8 mouse cellular contexts compared by ENCODE assay signal in the genomic region with DNA sequence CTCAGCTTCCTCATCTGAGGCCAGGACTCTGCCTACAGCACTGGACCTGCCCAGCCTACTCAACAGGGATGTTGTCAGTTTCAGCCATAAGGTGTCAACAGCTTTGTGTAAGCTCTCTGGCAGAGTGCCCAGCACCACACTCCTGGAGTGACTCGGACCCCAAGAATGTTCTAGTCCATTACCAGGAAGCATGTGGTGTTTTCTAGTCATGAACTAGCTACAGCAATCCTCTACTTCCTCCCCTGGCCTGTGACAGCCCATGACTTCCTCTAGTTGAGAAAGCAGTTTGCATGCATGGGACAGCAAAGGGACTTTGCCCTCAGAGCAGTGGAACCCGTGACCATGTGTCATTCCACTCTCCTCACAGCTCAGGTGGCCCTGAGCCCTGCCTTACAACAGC. TPM values are rescaled to one million over a fixed set of nuclear protein-coding genes. Genes with fewer than 3 reads are reported as not detected.
A peak's percentile ranks its signal among the peaks of the same experiment; 100 is the strongest.
DNase-seq lines count a peak whose midpoint lies in the region; ATAC-seq and TF ChIP-seq lines count a peak whose summit lies in the region.
"Not testable (repeated sequence)": the region's sequence is repeated elsewhere in the genome, so short reads cannot be mapped to it uniquely, and the experiment has no call there.

No protein-coding gene starts in this region.

- H3K9me3 ChIP-seq in heart, embryonic 14.5 days (ENCODE audit: control insufficient read depth, low read length); liver, embryonic 13.5 days (replicated peaks); stomach, postnatal 0 days (ENCODE audit: control insufficient read depth, low read length): not testable (repeated sequence)

- H3K27ac ChIP-seq in brown adipose tissue, adult 24 weeks (replicated peaks; ENCODE audit: low read depth, low read length), result peak overlapping the region; percentile 35
- H3K27ac ChIP-seq in heart, embryonic 14.5 days (replicated peaks in 1 of 2; ENCODE audit: control insufficient read depth in 1 of 2, insufficient read depth in 1 of 2, low read depth in 2 of 2, low read length in 2 of 2), result peak overlapping the region; percentile 4 to 61; a peak in 3 of 4 replicates
- peak overlapping the region; percentile 18; the same call in 1 of the 2 replicates for H3K27ac ChIP-seq in liver, embryonic 13.5 days
- peak overlapping the region; percentile 69 for H3K27ac ChIP-seq in stomach, postnatal 0 days (replicated peaks)

- not testable (repeated sequence) for H3K4me2 ChIP-seq in heart, embryonic 14.5 days (ENCODE audit: low read length); liver, embryonic 13.5 days; stomach, postnatal 0 days (replicated peaks; ENCODE audit: low read depth)

- H3K4me1 ChIP-seq in brown adipose tissue, adult 24 weeks (ENCODE audit: control insufficient read depth, insufficient read depth, insufficient read length, low read length), result peaks cover 12% of the 10 kb centered on the region; the same call in 1 of the 2 replicates
- peaks cover 17 to 18% of the 10 kb centered on the region in 2 experiments for H3K4me1 ChIP-seq in heart, embryonic 14.5 days (ENCODE audit: control insufficient read depth in 2 of 2, insufficient read depth in 2 of 2, low read length in 2 of 2)
- H3K4me1 ChIP-seq in liver, embryonic 13.5 days (replicated peaks), result peaks cover 54% of the 10 kb centered on the region
- not testable (repeated sequence) for H3K4me1 ChIP-seq in stomach, postnatal 0 days (replicated peaks; ENCODE audit: control insufficient read depth, insufficient read depth)

- ATAC-seq in heart, embryonic 14.5 days (ENCODE audit: insufficient number of reproducible peaks, insufficient read depth, low FRiP score, low read depth), result peak; percentile 48
- ATAC-seq in liver, embryonic 13.5 days (ENCODE audit: low read depth), result not testable (repeated sequence)
- ATAC-seq in neutrophil, adult 5-6 weeks (ENCODE audit: extremely low read depth, insufficient number of reproducible peaks, low FRiP score, poor library complexity, severe bottlenecking), result peak; percentile 92
- peak; percentile 93 for ATAC-seq in stomach, postnatal 0 days (ENCODE audit: low FRiP score, low TSS enrichment)

- 26% methylated on average over 2 of the region's 2 CpGs for WGBS in heart, embryonic 14.5 days
- 28% methylated on average over 2 of the region's 2 CpGs for WGBS in liver, embryonic 13.5 days (ENCODE audit: insufficient replicate concordance)
- WGBS in stomach, postnatal 0 days, result 23% methylated on average over 2 of the region's 2 CpGs

- TF ChIP-seq CTCF in stomach, postnatal 0 days (IDR thresholded peaks at IDR 0.05; ENCODE audit: low read depth), result not testable (repeated sequence)

- not testable (repeated sequence) for H3K4me3 ChIP-seq in brown adipose tissue, adult 24 weeks (ENCODE audit: insufficient read depth, low read depth, low read length); heart, embryonic 14.5 days (ENCODE audit: control insufficient read depth in 1 of 2, insufficient read depth in 1 of 2, low read depth in 1 of 2, low read length in 2 of 2); liver, embryonic 13.5 days (replicated peaks); stomach, postnatal 0 days (ENCODE audit: low read depth, low read length)

- not testable (repeated sequence) for TF ChIP-seq EP300 in stomach, postnatal 0 days (optimal IDR thresholded peaks at IDR 0.05)

- H3K36me3 ChIP-seq in heart, embryonic 14.5 days (ENCODE audit: control insufficient read depth, insufficient read depth, low read length); liver, embryonic 13.5 days; stomach, postnatal 0 days (ENCODE audit: control insufficient read depth, insufficient read depth, low read length): not testable (repeated sequence)

- H3K9ac ChIP-seq in heart, embryonic 14.5 days (ENCODE audit: low read length); liver, embryonic 13.5 days; stomach, postnatal 0 days (ENCODE audit: low read length): not testable (repeated sequence)

- not testable (repeated sequence) for H3K27me3 ChIP-seq in heart, embryonic 14.5 days (ENCODE audit: control insufficient read depth, insufficient read depth, low read length); liver, embryonic 13.5 days; stomach, postnatal 0 days (ENCODE audit: control insufficient read depth, insufficient read depth, low read length)

- DNase-seq in 3T3-L1 (ENCODE audit: low read depth, low spot score), result peak; percentile 82
- DNase-seq in kidney, adult 11 months, result peak; percentile 41
- not testable (repeated sequence) for DNase-seq in liver, embryonic 13.5 days
- DNase-seq in lung, postnatal 10 days, result peak; percentile 49
- peak; percentile 58 for DNase-seq in stomach, postnatal 0 days (ENCODE audit: low spot score)

RNA-seq across cellular contexts. Expression of gene Fth1, which starts 5.5 kb away (rescaled TPM):
- 4,010 and 5,287 TPM in 2 replicates for polyA plus RNA-seq in brown adipose tissue, adult 24 weeks (2012; ENCODE audit: insufficient read depth, insufficient read length, missing spikeins)
- 1,816 and 1,859 TPM in 2 replicates for polyA plus RNA-seq in heart, embryonic 14.5 days (2014; fragmentation: Nextera tagmentation; extraction: Ambion mirVana)
- 5,062 and 5,153 TPM in 2 replicates for polyA plus RNA-seq in liver, embryonic 13.5 days (2015; fragmentation: Nextera tagmentation; extraction: Ambion mirVana)
- 1,498 and 1,634 TPM in 2 replicates for total RNA-seq in neutrophil, adult 5-6 weeks (2017)
- 2,976 and 2,992 TPM in 2 replicates for polyA plus RNA-seq in stomach, postnatal 0 days (2015; fragmentation: Nextera tagmentation; extraction: Ambion mirVana)

RNA-seq across cellular contexts. Expression of gene Best1, which starts 26.6 kb away (rescaled TPM):
- not detected in 2 replicates for polyA plus RNA-seq in brown adipose tissue, adult 24 weeks (2012; ENCODE audit: insufficient read depth, insufficient read length, missing spikeins)
- polyA plus RNA-seq in heart, embryonic 14.5 days (2014; fragmentation: Nextera tagmentation; extraction: Ambion mirVana), result 0.24 and 0.40 TPM in 2 replicates
- polyA plus RNA-seq in liver, embryonic 13.5 days (2015; fragmentation: Nextera tagmentation; extraction: Ambion mirVana), result 0.17 and 0.20 TPM in 2 replicates
- 0.23 TPM in 1 of 2 replicates, not detected in the other for total RNA-seq in neutrophil, adult 5-6 weeks (2017)
- 0.36 and 0.58 TPM in 2 replicates for polyA plus RNA-seq in stomach, postnatal 0 days (2015; fragmentation: Nextera tagmentation; extraction: Ambion mirVana)

RNA-seq across cellular contexts. Expression of gene Rab3il1, which starts 26.6 kb away (rescaled TPM):
- 4.8 and 7.5 TPM in 2 replicates for polyA plus RNA-seq in brown adipose tissue, adult 24 weeks (2012; ENCODE audit: insufficient read depth, insufficient read length, missing spikeins)
- 27.6 and 27.7 TPM in 2 replicates for polyA plus RNA-seq in heart, embryonic 14.5 days (2014; fragmentation: Nextera tagmentation; extraction: Ambion mirVana)
- polyA plus RNA-seq in liver, embryonic 13.5 days (2015; fragmentation: Nextera tagmentation; extraction: Ambion mirVana), result 196 and 207 TPM in 2 replicates
- not detected in 2 replicates for total RNA-seq in neutrophil, adult 5-6 weeks (2017)
- polyA plus RNA-seq in stomach, postnatal 0 days (2015; fragmentation: Nextera tagmentation; extraction: Ambion mirVana), result 14.7 and 14.8 TPM in 2 replicates

Comparison
In these comparisons a context has a peak if more than half of its experiments do, and no peak if none do; other contexts are left out.
1. H3K27ac ChIP-seq: peak in every context shown above with its lines; median percentile 69 in stomach, postnatal 0 days; 35 in brown adipose tissue, adult 24 weeks; 32 in heart, embryonic 14.5 days; 18 in liver, embryonic 13.5 days.